Mouse (Mus musculus): Measurements from ENCODE around the gene Chst3. TPM values are rescaled to one million over a fixed set of nuclear protein-coding genes. Genes with fewer than 3 reads are reported as not detected.
"Not testable (repeated sequence)": the region's sequence is repeated elsewhere in the genome, so short reads cannot be mapped to it uniquely, and the experiment has no call there.

Chst3 gene
- polyA plus RNA-seq, 1 experiment = 0.43 TPM

DNA sequence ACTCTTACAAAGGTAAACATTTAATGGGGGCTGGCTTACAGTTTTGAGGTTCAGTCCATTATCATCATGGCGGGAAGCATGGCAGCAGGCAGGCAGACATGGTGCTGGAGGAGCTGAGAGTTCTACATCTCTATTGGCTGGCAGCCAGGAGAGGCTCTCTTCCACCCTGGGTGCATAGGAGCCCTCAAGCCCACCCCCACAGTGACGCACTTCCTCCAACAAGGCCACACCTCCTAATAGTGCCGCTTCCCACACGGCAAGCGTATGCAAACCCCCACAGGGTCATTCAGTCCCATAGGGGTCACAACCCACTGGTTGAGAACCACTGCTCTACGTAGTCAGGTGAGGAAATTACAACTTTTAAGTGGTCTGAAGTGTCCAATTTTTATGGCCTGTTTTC lies 21.4 kb upstream of the Chst3 start:
- Histone ChIP-seq H3K9me3 (replicated peaks; ENCODE audit: control insufficient read depth, insufficient read depth, low read length, poor library complexity, severe bottlenecking) (no peaks in the 10 kb centered on the region), H3K9ac (ENCODE audit: low read depth, poor library complexity, severe bottlenecking) (no peak overlapping the region), H3K36me3 (ENCODE audit: control insufficient read depth, insufficient read depth, low read length, poor library complexity, severe bottlenecking) (no peaks in the 10 kb centered on the region), H3K4me1 (ENCODE audit: control insufficient read depth, insufficient read depth, low read length) (no peaks in the 10 kb centered on the region), H3K4me3 (ENCODE audit: low read depth, low read length) (peak overlapping the region; percentile 81), H3K27ac (ENCODE audit: insufficient read depth, low read length) (no peak overlapping the region), H3K27me3 (ENCODE audit: control insufficient read depth, insufficient read depth, low read length, poor library complexity, severe bottlenecking) (no peaks in the 10 kb centered on the region)
- peak; percentile 50 for TF ChIP-seq POLR2A (IDR thresholded peaks at IDR 0.05; ENCODE audit: insufficient read depth, low read length)
- no peak for TF ChIP-seq EP300 (IDR thresholded peaks at IDR 0.05; ENCODE audit: insufficient read depth, low read depth, low read length)
- no peak for TF ChIP-seq CTCF (IDR thresholded peaks at IDR 0.05; ENCODE audit: low read depth, low read length)

DNA sequence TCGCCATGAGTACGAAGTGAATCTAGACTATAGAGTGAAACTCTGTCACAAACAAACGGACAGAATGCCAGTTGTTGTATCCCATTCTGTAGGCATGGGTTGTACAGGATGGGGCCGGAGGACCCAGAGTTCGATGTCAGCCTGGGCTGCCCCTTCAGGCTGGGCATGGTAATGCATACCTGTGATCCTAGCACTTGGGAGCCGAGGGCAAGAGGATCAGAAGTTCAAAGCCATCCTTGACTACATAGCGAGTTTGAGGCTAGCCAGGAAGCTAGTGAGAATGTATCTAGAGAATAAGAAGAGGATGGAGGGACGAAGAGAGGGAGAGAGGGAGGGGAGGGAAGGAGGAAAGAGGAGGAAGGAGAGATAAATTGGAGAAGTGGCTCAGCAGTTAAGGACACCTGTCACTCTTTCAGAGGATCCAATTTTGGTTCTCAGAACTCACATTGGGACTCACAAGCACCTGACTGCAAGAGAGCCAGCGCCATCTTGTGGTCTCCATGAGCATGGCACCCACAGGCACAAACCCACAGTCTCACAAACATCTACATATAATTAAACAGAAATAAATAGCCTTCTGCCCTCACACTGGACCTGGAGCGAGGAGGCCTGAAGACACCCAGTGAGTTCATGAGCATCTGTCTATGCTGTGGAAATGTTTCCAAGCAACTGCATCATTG lies 18.6 kb upstream of the Chst3 start:
- TF ChIP-seq EP300 (IDR thresholded peaks at IDR 0.05; ENCODE audit: insufficient read depth, low read depth, low read length) = no peak
- TF ChIP-seq CTCF (IDR thresholded peaks at IDR 0.05; ENCODE audit: low read depth, low read length) = peak; percentile 91
- no peak for TF ChIP-seq POLR2A (IDR thresholded peaks at IDR 0.05; ENCODE audit: insufficient read depth, low read length)
- Histone ChIP-seq H3K4me3 (ENCODE audit: low read depth, low read length) (no peak overlapping the region), H3K9me3 (replicated peaks; ENCODE audit: control insufficient read depth, insufficient read depth, low read length, poor library complexity, severe bottlenecking) (no peaks in the 10 kb centered on the region), H3K9ac (ENCODE audit: low read depth, poor library complexity, severe bottlenecking) (no peak overlapping the region), H3K27me3 (ENCODE audit: control insufficient read depth, insufficient read depth, low read length, poor library complexity, severe bottlenecking) (no peaks in the 10 kb centered on the region), H3K27ac (ENCODE audit: insufficient read depth, low read length) (no peak overlapping the region), H3K4me1 (ENCODE audit: control insufficient read depth, insufficient read depth, low read length) (no peaks in the 10 kb centered on the region), H3K36me3 (ENCODE audit: control insufficient read depth, insufficient read depth, low read length, poor library complexity, severe bottlenecking) (no peaks in the 10 kb centered on the region)

DNA sequence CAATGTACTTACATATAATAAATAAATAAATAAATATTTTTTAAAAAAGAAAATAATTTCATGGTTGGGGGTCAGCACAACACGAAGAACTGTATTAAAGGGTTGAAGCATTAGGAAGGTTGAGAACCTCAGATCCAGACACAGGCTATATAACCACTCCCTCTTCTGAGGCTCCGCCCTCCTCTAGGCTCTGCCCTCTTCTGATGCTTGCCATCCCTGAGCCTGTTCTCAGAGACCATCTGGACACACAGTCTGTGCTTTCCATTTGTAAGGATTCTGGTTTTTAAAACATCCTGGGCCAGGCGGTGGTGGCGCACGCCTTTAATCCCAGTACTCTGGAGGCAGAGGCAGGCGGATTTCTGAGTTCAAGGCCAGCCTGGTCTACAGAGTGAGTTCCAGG lies 16.8 kb upstream of the Chst3 start:
- H3K36me3 ChIP-seq (ENCODE audit: control insufficient read depth, insufficient read depth, low read length, poor library complexity, severe bottlenecking); H3K27ac ChIP-seq (ENCODE audit: insufficient read depth, low read length); H3K4me3 ChIP-seq (ENCODE audit: low read depth, low read length); H3K4me1 ChIP-seq (ENCODE audit: control insufficient read depth, insufficient read depth, low read length); H3K9ac ChIP-seq (ENCODE audit: low read depth, poor library complexity, severe bottlenecking); H3K27me3 ChIP-seq (ENCODE audit: control insufficient read depth, insufficient read depth, low read length, poor library complexity, severe bottlenecking); H3K9me3 ChIP-seq (replicated peaks; ENCODE audit: control insufficient read depth, insufficient read depth, low read length, poor library complexity, severe bottlenecking): not testable (repeated sequence)

DNA sequence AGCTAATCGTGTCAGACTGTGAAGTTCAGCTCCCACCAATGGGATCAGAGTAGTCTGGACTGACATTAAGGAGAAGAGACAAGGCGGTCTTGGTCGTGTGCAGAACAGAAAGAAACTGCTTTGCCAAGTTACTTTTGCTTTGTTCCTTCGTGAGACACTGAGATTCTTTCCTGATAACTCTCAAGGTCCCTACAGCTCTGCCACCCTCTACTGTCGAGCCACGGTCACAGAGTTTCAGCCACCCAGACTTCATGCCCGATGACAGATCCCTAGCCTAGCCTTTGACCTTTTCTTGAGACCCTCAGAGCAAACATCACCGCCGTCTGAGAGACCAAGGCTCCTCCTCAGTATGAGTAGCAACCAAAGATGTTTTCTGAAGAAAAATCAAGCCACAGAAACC lies 14.9 kb upstream of the Chst3 start:
- no peaks in the 10 kb centered on the region for H3K9me3 ChIP-seq (replicated peaks; ENCODE audit: control insufficient read depth, insufficient read depth, low read length, poor library complexity, severe bottlenecking)
- peaks cover 8% of the 10 kb centered on the region for H3K4me1 ChIP-seq (ENCODE audit: control insufficient read depth, insufficient read depth, low read length)
- TF ChIP-seq CTCF (IDR thresholded peaks at IDR 0.05; ENCODE audit: low read depth, low read length) = no peak
- no peak for TF ChIP-seq EP300 (IDR thresholded peaks at IDR 0.05; ENCODE audit: insufficient read depth, low read depth, low read length)
- TF ChIP-seq POLR2A (IDR thresholded peaks at IDR 0.05; ENCODE audit: insufficient read depth, low read length) = no peak

DNA sequence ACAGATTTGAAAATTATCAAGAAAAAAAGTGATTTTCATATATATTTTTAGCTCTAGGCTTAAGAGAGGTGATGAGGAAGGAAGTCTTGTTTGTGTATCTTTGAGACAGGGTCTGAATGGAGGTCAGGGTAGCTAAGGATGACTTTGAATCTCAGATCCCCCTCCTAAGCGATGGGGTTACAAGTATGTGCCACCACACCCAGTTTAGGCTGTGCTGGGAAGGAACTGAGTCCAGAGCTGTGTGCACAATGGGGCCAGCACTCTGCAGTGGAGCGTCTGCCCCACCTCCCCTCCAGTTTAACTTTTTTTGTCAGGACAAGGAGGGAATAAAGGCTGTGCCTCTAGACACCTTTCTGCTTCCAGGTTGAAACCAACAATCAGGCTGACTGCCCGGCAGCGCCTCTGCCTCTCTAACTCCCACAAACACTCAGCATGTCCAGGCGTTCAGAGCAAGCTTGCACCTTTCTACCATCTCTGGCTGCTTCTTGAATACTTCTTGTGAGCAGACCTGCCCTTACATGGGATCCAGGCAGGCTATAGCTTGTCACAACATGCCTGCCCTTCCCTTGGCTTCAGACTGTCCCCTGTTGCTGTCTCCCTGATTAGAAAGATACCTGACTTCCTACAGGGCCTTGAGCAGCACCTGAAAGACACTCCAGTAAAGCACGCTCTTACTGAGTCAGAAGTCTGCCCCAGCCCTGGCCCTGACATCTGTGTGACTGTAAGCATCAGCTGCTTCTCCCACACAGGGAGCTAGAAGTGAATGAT lies 11.4 kb upstream of the Chst3 start:
- Histone ChIP-seq H3K4me1 (ENCODE audit: control insufficient read depth, insufficient read depth, low read length) (peaks cover 8% of the 10 kb centered on the region), H3K36me3 (ENCODE audit: control insufficient read depth, insufficient read depth, low read length, poor library complexity, severe bottlenecking) (no peaks in the 10 kb centered on the region), H3K4me3 (ENCODE audit: low read depth, low read length) (no peak overlapping the region), H3K27ac (ENCODE audit: insufficient read depth, low read length) (peak overlapping the region; percentile 66), H3K9me3 (replicated peaks; ENCODE audit: control insufficient read depth, insufficient read depth, low read length, poor library complexity, severe bottlenecking) (no peaks in the 10 kb centered on the region), H3K9ac (ENCODE audit: low read depth, poor library complexity, severe bottlenecking) (peak overlapping the region; percentile 7; the same call in 1 of the 2 replicates), H3K27me3 (ENCODE audit: control insufficient read depth, insufficient read depth, low read length, poor library complexity, severe bottlenecking) (no peaks in the 10 kb centered on the region)
- TF ChIP-seq EP300 (IDR thresholded peaks at IDR 0.05; ENCODE audit: insufficient read depth, low read depth, low read length) = no peak
- TF ChIP-seq CTCF (IDR thresholded peaks at IDR 0.05; ENCODE audit: low read depth, low read length) = no peak
- no peak for TF ChIP-seq POLR2A (IDR thresholded peaks at IDR 0.05; ENCODE audit: insufficient read depth, low read length)

More for the DNA sequence above, 14.9 kb upstream of the Chst3 start:
- Histone ChIP-seq H3K36me3 (ENCODE audit: control insufficient read depth, insufficient read depth, low read length, poor library complexity, severe bottlenecking) (no peaks in the 10 kb centered on the region), H3K27ac (ENCODE audit: insufficient read depth, low read length) (no peak overlapping the region), H3K27me3 (ENCODE audit: control insufficient read depth, insufficient read depth, low read length, poor library complexity, severe bottlenecking) (no peaks in the 10 kb centered on the region), H3K4me3 (ENCODE audit: low read depth, low read length) (no peak overlapping the region), H3K9ac (ENCODE audit: low read depth, poor library complexity, severe bottlenecking) (no peak overlapping the region)

DNA sequence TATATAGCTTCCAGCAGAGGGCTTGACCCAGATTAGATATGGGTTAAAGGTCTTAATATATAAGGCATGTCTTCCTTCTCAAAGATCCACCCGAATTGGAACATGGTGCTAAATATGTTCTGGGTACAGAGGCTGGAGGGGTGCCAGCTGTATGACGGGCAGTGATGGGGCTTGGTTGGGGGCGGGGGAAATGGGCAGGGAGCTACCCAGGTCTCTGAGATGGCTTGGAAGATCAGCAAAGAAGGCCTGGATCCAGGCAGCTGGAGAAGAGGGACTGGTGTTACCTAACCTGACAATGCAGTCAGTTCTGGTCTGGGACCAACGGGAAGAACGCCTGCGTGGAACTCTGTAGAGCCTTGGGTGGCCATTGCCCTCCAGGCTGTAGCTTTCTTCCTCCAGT lies 10.1 kb upstream of the Chst3 start:
- Histone ChIP-seq H3K9me3 (replicated peaks; ENCODE audit: control insufficient read depth, insufficient read depth, low read length, poor library complexity, severe bottlenecking) (no peaks in the 10 kb centered on the region), H3K27ac (ENCODE audit: insufficient read depth, low read length) (no peak overlapping the region), H3K9ac (ENCODE audit: low read depth, poor library complexity, severe bottlenecking) (no peak overlapping the region), H3K27me3 (ENCODE audit: control insufficient read depth, insufficient read depth, low read length, poor library complexity, severe bottlenecking) (no peaks in the 10 kb centered on the region), H3K36me3 (ENCODE audit: control insufficient read depth, insufficient read depth, low read length, poor library complexity, severe bottlenecking) (no peaks in the 10 kb centered on the region), H3K4me3 (ENCODE audit: low read depth, low read length) (no peak overlapping the region), H3K4me1 (ENCODE audit: control insufficient read depth, insufficient read depth, low read length) (peaks cover 8% of the 10 kb centered on the region)
- TF ChIP-seq POLR2A (IDR thresholded peaks at IDR 0.05; ENCODE audit: insufficient read depth, low read length) (no peak), CTCF (IDR thresholded peaks at IDR 0.05; ENCODE audit: low read depth, low read length) (no peak), EP300 (IDR thresholded peaks at IDR 0.05; ENCODE audit: insufficient read depth, low read depth, low read length) (no peak)
